Mouse (Mus musculus): Measurements from ENCODE around the gene Pacsin3.

- TF ChIP-seq CTCF (IDR thresholded peaks at IDR 0.05; ENCODE audit: borderline replicate concordance, insufficient read depth, low read depth, low read length) (no peak), POLR2A (IDR thresholded peaks at IDR 0.05; ENCODE audit: borderline replicate concordance, insufficient read depth, low read length) (no peak)
Measured at GRCm38 (mm10) chr2:91248366-91248765, 7.4 kb upstream of the Pacsin3 start.
